Mouse (Mus musculus) midbrain, embryonic 14.5 days (tissue): Measurements from ENCODE around the gene Itih3. TPM values are rescaled to one million over a fixed set of nuclear protein-coding genes. Genes with fewer than 3 reads are reported as not detected.
A peak's percentile ranks its signal among the peaks of the same experiment; 100 is the strongest.

Experiments
- ATAC-seq: fragments of 200-750 bp; cut with Nextera tagmentation; 2 replicates; pipeline ENCODE4 v1.8.0; 2017; ENCODE audit warnings: moderate number of reproducible peaks, moderate library complexity; ENCODE audit not compliant: low FRiP score, low TSS enrichment
- DNase-seq: peaks from one replicate; pipeline ENCODE4 v3.0.0-alpha.2; 2015
- H3K27ac ChIP-seq: fragments of 300-500 bp; sonication (generic); replicated peaks from 2 replicates; pipeline ENCODE4 v1.5.1; 2014; ENCODE audit warnings: mild to moderate bottlenecking, low read depth, low read length, moderate library complexity
- H3K27me3 ChIP-seq: fragments of 300-500 bp; sonication (generic); 2 replicates; pipeline ENCODE4 v1.6.1; 2014; ENCODE audit warnings: low read length, control low read depth, mixed read lengths; ENCODE audit not compliant: control insufficient read depth, insufficient read depth
- H3K36me3 ChIP-seq: fragments of 300-500 bp; sonication (generic); 2 replicates; pipeline ENCODE4 v1.6.1; 2014; ENCODE audit warnings: low read length, control low read depth; ENCODE audit not compliant: control insufficient read depth, insufficient read depth
- H3K4me1 ChIP-seq: fragments of 300-500 bp; sonication (generic); 2 replicates; pipeline ENCODE4 v1.6.1; 2014; ENCODE audit warnings: mild to moderate bottlenecking, antibody characterized with exemption, low read length, control low read depth; ENCODE audit not compliant: control insufficient read depth, insufficient read depth
- H3K4me2 ChIP-seq: fragments of 300-500 bp; sonication (generic); 2 replicates; pipeline ENCODE4 v1.6.1; 2014; ENCODE audit warnings: mild to moderate bottlenecking, low read length, moderate library complexity
- H3K4me3 ChIP-seq: fragments of 300-500 bp; sonication (generic); replicated peaks from 2 replicates; pipeline ENCODE4 v1.5.1; 2014; ENCODE audit warnings: low read depth, low read length
- H3K9ac ChIP-seq: fragments of 300-500 bp; sonication (generic); replicated peaks from 2 replicates; pipeline ENCODE4 v1.6.1; 2014; ENCODE audit warnings: mild to moderate bottlenecking, low read length, moderate library complexity
- H3K9me3 ChIP-seq: fragments of 300-500 bp; sonication (generic); 2 replicates; pipeline ENCODE4 v1.6.1; 2016; ENCODE audit warnings: low read length, control low read depth, mixed read lengths; ENCODE audit not compliant: control insufficient read depth
- WGBS: fragments of 180-500 bp; shearing (Covaris S2); extraction: QIAGEN DNeasy Blood & Tissue Kit; methylation state at CpG from one replicate; pipeline ENCODE4 v1.1.7; 2014; 5-methylcytosine and 5-hydroxymethylcytosine counted together
- polyA plus RNA-seq: library from polyadenylated mRNA; unstranded; fragments of >200 nt; fragmentation: Nextera tagmentation; extraction: Ambion mirVana; gene quantifications from 2 replicates; pipeline ENCODE4 v1.2.1, GENCODE M21; 2014

Gene Itih3
- 0.53 and 0.84 TPM in 2 replicates for polyA plus RNA-seq

DNA sequence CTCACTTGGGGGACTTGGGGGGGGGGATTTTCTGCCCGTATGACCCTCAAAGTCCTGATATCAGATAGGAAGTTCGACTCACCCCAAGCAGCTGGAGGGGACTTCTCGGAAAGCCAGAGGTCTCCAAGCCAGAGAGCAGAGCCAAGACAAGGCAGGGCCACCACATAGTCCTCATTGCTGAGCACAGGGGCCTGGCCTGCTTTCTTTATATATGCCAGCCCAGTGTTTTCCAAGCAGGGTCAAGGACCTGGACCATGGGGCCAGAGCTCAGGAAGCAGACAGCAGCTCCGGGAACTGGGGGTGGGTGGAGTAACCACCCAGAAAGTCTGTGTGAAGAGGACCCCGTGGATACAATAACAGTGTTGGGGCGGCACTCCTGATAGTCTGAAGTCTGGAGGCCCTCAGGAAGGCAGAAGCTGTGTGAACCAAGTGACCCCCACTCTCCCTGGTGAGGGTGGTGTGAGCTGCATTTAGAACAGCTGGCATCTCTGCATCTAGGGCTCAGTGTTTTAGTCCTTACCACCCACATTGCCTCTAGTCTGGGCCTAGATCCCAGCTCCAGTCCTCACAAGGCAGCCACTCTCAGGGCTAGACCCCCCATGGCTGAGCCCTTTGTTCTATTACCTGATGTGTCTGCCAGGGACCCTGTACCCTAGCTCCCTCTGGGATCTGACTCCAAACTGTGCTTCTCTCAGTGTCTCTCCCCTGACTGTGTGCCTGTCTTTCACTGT lies at the start of gene Itih3:
Gene Itih3, minus strand, starts transcription at position 386 of the 731 bp plus-strand sequence.
- Histone ChIP-seq H3K27ac (no peak within 1 kb of the TSS), H3K4me2 (no peak within 1 kb of the TSS), H3K4me3 (no peak within 1 kb of the TSS), H3K9me3 (no peaks in the 10 kb centered on the region), H3K27me3 (no peaks in the 10 kb centered on the region), H3K36me3 (no peaks in the 10 kb centered on the region), H3K9ac (no peak within 1 kb of the TSS), H3K4me1 (no peaks in the 10 kb centered on the region)
- 77% methylated on average over 6 of the region's 6 CpGs for WGBS
- ATAC-seq (no peak), DNase-seq (peak; percentile 0)

DNA sequence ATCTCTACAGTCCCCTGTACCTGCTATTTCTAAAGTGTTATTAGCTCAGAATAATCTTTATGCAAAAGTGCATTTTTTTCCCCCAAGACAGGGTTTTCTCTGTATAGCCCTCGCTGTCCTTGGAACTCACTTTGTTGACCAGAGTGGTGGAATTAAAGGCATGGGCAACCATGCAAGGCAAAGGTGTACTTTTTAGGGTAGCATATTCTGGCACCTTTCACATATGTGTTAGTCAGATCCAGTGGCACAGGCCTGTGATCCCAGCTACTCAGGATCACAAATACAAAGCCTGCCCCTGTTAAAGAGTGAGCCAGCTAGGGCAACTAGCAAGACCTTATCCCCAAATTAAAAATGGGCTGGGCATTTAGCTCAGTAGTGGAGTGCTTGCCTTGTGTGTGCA lies 36.8 kb upstream of the Itih3 start:
- no peak overlapping the region for H3K9ac ChIP-seq
- H3K27me3 ChIP-seq = no peaks in the 10 kb centered on the region
- no peaks in the 10 kb centered on the region for H3K9me3 ChIP-seq
- no peak overlapping the region for H3K4me2 ChIP-seq
- H3K4me1 ChIP-seq = no peaks in the 10 kb centered on the region
- no peak for ATAC-seq
- no peak overlapping the region for H3K4me3 ChIP-seq
- no peak for DNase-seq
- H3K36me3 ChIP-seq = peaks cover 58% of the 10 kb centered on the region
- whole genome bisulfite sequencing = 95% methylated on average over 1 of the region's 1 CpGs
- no peak overlapping the region for H3K27ac ChIP-seq

DNA sequence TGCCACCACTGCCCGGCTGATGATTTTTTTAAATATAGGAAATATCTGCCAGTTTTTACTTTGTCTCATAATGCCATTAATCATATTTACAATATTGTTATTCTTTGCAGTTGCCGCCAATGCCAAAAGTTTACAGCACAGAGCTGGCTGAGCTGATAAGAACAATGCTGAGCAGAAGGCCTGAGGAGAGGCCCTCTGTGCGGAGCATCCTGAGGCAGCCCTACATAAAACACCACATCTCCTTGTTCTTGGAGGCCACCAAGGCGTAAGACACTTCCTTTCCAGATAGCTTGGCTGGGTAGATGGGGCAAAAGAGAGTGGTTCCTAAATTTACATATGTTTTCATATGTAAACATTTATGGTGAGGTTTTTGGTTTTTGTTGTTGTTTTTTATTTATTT lies 35.5 kb upstream of the Itih3 start:
- H3K27me3 ChIP-seq = no peaks in the 10 kb centered on the region
- no peaks in the 10 kb centered on the region for H3K9me3 ChIP-seq
- DNase-seq (no peak), ATAC-seq (no peak)
- no peaks in the 10 kb centered on the region for H3K4me1 ChIP-seq
- no peak overlapping the region for H3K9ac ChIP-seq
- H3K4me2 ChIP-seq = no peak overlapping the region
- H3K27ac ChIP-seq = no peak overlapping the region
- 97% methylated on average over 4 of the region's 4 CpGs for WGBS
- no peak overlapping the region for H3K4me3 ChIP-seq
- H3K36me3 ChIP-seq = peaks cover 57% of the 10 kb centered on the region

DNA sequence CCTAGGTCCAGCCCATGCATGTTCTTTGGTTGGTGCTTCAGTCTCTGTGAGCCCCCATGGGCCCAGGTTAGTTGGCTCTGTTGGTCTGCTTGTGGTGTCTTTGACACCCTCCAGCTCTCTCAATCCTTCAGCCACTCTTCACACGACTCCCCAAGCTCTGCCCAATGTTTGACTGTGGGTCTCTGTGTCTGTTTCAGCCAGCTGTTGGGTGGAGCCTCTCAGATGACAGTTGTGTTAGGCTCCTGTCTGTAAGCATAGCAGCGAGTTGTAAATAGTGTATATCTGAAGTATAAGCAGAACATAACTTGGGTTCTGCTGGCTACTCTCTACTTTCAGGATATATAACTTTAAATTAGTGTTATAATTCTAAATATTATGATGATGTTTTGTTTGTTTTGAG lies 35.0 kb upstream of the Itih3 start:
- H3K36me3 ChIP-seq = peaks cover 60% of the 10 kb centered on the region
- DNase-seq (no peak), ATAC-seq (no peak)
- H3K9ac ChIP-seq = no peak overlapping the region
- no peak overlapping the region for H3K4me3 ChIP-seq
- H3K27ac ChIP-seq = no peak overlapping the region
- no peak overlapping the region for H3K4me2 ChIP-seq
- H3K27me3 ChIP-seq = no peaks in the 10 kb centered on the region
- WGBS = 78% methylated on average over 2 of the region's 2 CpGs
- no peaks in the 10 kb centered on the region for H3K4me1 ChIP-seq
- H3K9me3 ChIP-seq = no peaks in the 10 kb centered on the region

DNA sequence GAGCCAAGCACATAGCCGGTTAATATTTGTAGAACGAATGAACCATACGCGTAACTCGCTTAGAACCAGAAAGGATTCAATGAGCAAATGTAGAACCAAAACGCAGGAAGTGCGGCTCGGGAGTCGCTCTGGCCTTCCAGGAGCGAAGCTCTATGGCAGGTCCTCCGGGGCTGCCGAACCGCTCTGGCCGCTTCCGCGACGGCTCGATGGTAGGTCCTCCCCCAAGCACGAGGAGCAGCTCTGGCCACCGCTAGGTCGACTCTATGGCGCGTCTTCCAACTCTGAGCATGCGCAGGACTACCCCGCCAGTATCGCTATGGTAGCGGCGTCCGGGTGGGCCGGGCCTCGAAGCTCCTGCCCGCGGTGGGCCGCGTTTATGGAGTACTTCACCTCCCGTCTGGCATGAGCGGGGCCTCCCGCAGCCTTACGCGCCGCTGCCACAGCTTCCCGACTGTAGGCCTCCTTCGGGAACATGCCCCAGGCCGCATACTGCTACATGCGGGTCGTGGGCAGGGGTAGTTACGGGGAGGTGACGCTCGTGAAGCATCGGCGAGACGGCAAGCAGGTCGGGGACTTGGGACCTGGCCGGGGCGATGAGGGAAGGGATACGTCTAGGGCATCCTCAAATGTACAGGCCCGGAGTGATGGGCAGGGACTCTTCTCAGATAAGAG lies 27.7 kb upstream of the Itih3 start, which contains the start of gene Nek4:
Gene Nek4, plus strand, starts transcription at position 224 of the 672 bp plus-strand sequence.
- Histone ChIP-seq H3K4me2 (peak within 1 kb of the TSS; percentile 75), H3K9me3 (no peaks in the 10 kb centered on the region), H3K27ac (peak within 1 kb of the TSS; percentile 79), H3K36me3 (peaks cover 17% of the 10 kb centered on the region), H3K27me3 (no peaks in the 10 kb centered on the region), H3K9ac (peak within 1 kb of the TSS; percentile 86), H3K4me1 (peaks cover 10% of the 10 kb centered on the region; the same call in 1 of the 2 replicates), H3K4me3 (peak within 1 kb of the TSS; percentile 78)
- under 1% methylated on average over 57 of the region's 57 CpGs for WGBS
- peak; percentile 99 for ATAC-seq
- peak; percentile 99 for DNase-seq

DNA sequence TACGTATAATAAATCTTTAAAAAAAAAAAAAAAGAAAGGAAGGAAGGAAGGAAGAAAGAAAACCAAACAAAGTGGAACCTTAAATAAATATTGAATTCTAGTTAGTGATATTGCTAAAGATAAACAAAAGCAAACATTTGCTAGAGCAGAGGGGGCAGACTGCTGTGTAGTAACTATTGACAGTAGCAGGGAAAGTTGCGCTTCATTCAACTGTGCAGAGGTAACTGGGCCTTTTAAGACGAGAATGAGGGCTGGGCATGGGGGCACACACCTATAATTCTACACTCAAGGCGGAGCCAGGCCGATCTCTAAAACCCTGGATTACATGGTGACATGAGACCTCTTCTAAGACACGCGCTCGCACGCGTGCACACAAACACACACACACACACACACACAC lies 26.4 kb upstream of the Itih3 start:
- Histone ChIP-seq H3K27me3 (no peaks in the 10 kb centered on the region), H3K9me3 (no peaks in the 10 kb centered on the region)
- 98% methylated on average over 10 of the region's 10 CpGs for WGBS

DNA sequence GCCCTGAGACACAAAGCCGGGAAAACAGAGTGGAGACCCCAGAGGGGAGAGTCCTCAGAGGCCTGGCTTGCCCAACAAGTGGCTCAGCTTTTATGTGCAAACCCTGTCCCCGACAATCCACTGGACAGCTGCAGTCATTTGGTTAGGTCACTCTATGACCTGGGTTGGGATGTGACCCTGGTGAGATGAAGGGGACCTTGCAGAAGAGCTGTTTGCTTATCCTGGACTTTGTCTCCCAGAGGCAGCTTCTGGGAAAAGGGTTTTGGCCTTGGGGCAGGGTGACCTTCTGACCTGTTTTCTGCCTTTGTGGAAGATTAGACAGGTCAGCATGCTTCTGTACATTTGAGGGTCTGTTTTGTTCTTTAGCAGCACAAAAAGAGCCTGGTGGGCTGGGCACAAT lies 21.2 kb upstream of the Itih3 start:
- ATAC-seq (no peak), DNase-seq (no peak)
- Histone ChIP-seq H3K9ac (no peak overlapping the region), H3K9me3 (no peaks in the 10 kb centered on the region), H3K27me3 (no peaks in the 10 kb centered on the region), H3K4me1 (no peaks in the 10 kb centered on the region), H3K4me2 (no peak overlapping the region), H3K36me3 (no peaks in the 10 kb centered on the region), H3K27ac (no peak overlapping the region), H3K4me3 (no peak overlapping the region)
- 84% methylated on average over 2 of the region's 2 CpGs for WGBS

More for the DNA sequence above, 26.4 kb upstream of the Itih3 start:
- Histone ChIP-seq H3K4me2 (no peak overlapping the region), H3K27ac (no peak overlapping the region), H3K36me3 (peaks cover 8% of the 10 kb centered on the region; the same call in 1 of the 2 replicates), H3K9ac (no peak overlapping the region), H3K4me1 (peaks cover 10% of the 10 kb centered on the region; the same call in 1 of the 2 replicates), H3K4me3 (no peak overlapping the region)
- ATAC-seq (no peak), DNase-seq (no peak)

DNA sequence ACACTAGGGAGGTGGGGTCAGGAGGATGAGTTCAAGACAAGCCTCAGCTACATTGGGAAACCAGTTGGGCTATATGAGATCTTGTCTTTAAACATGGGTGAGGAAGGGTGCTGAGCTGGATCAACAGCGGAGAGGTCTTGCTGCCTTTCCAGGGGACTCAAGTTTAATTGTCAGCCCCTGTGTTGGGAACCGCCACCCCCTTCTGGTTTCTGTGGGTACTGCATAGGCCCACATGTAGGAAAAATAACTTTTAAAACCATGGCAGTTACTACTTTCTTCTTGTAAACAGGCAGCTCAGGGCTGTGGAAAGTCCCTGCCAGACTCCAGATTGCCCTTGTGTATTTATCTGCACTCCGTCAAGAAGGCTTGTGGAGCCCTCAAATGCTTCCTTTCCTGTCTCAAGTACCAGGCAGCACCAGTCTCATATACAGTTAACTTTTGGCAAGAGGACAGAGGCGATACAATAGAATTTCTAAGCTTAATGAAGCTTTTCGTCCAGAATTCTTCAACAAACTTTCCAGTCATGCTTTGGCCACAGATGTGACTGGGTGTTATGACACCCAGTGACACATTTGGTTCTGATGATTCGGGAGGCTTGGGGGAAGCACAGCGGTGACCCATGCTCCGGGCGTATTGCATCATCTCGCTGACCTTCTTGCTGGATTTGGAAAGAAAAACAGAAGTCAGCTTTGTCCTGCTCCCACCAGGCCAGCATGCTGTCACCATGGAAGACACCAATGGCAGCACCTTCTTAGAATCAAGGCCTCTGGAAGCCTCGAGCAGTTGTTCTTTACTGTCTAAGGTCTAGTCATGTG lies 20.5 kb upstream of the Itih3 start:
- no peak overlapping the region for H3K9ac ChIP-seq
- no peaks in the 10 kb centered on the region for H3K36me3 ChIP-seq
- DNase-seq = peak; percentile 57
- ATAC-seq = no peak
- no peak overlapping the region for H3K4me2 ChIP-seq
- H3K4me3 ChIP-seq = no peak overlapping the region
- H3K27ac ChIP-seq = no peak overlapping the region
- WGBS = 66% methylated on average over 11 of the region's 11 CpGs
- H3K4me1 ChIP-seq = no peaks in the 10 kb centered on the region
- no peaks in the 10 kb centered on the region for H3K27me3 ChIP-seq
- no peaks in the 10 kb centered on the region for H3K9me3 ChIP-seq
